Mouse (Mus musculus): ENCODE results near the gene Gpr171.
"Not testable (repeated sequence)": the region's sequence is repeated elsewhere in the genome, so short reads cannot be mapped to it uniquely, and the experiment has no call there.

Gpr171 gene

GRCm38 (mm10) chr3:59101218-59101986 lies at the start of gene Gpr171:
Gene Gpr171 (minus strand): TSS chr3:59101821.
- DNase-seq (ENCODE audit: low spot score) = no peak

GRCm38 (mm10) chr3:59150624-59151023 lies 49.0 kb upstream of the Gpr171 start:
- no peak for DNase-seq (ENCODE audit: low spot score)

- no peak for DNase-seq (ENCODE audit: low spot score)
Measured at GRCm38 (mm10) chr3:59149646-59150045, 48.0 kb upstream of the Gpr171 start.

GRCm38 (mm10) chr3:59145194-59145593 lies 43.6 kb upstream of the Gpr171 start:
- DNase-seq (ENCODE audit: low spot score) = no peak

GRCm38 (mm10) chr3:59141507-59142305 lies 40.1 kb upstream of the Gpr171 start:
- DNase-seq (ENCODE audit: low spot score) = no peak

GRCm38 (mm10) chr3:59140941-59141340 lies 39.3 kb upstream of the Gpr171 start:
- DNase-seq (ENCODE audit: low spot score) = not testable (repeated sequence)

GRCm38 (mm10) chr3:59140115-59140514 lies 38.5 kb upstream of the Gpr171 start:
- no peak for DNase-seq (ENCODE audit: low spot score)

GRCm38 (mm10) chr3:59139651-59140051 lies 38.0 kb upstream of the Gpr171 start:
- no peak for DNase-seq (ENCODE audit: low spot score)

- DNase-seq (ENCODE audit: low spot score) = no peak
Measured at GRCm38 (mm10) chr3:59138946-59139468, 37.4 kb upstream of the Gpr171 start.

- no peak for DNase-seq (ENCODE audit: low spot score)
Measured at GRCm38 (mm10) chr3:59135911-59136653, 34.5 kb upstream of the Gpr171 start.

GRCm38 (mm10) chr3:59133189-59133588 lies 31.6 kb upstream of the Gpr171 start:
- DNase-seq (ENCODE audit: low spot score) = no peak

GRCm38 (mm10) chr3:59131966-59132365 lies 30.3 kb upstream of the Gpr171 start:
- DNase-seq (ENCODE audit: low spot score) = no peak

GRCm38 (mm10) chr3:59131081-59131480 lies 29.5 kb upstream of the Gpr171 start:
- DNase-seq (ENCODE audit: low spot score) = no peak

- DNase-seq (ENCODE audit: low spot score) = no peak
Measured at GRCm38 (mm10) chr3:59130431-59130830, 28.8 kb upstream of the Gpr171 start.

GRCm38 (mm10) chr3:59129547-59129946 lies 27.9 kb upstream of the Gpr171 start:
- DNase-seq (ENCODE audit: low spot score) = no peak

- DNase-seq (ENCODE audit: low spot score) = no peak
Measured at GRCm38 (mm10) chr3:59128681-59129080, 27.1 kb upstream of the Gpr171 start.

GRCm38 (mm10) chr3:59125783-59126555 lies 24.3 kb upstream of the Gpr171 start:
- DNase-seq (ENCODE audit: low spot score) = no peak

- no peak for DNase-seq (ENCODE audit: low spot score)
Measured at GRCm38 (mm10) chr3:59125022-59125421, 23.4 kb upstream of the Gpr171 start.

- DNase-seq (ENCODE audit: low spot score) = no peak
Measured at GRCm38 (mm10) chr3:59121780-59122449, 20.3 kb upstream of the Gpr171 start.

GRCm38 (mm10) chr3:59121067-59121730 lies 19.6 kb upstream of the Gpr171 start:
- DNase-seq (ENCODE audit: low spot score) = peak; percentile 31
